Comparison of ENCODE assay signal across 7 mouse cellular contexts in the genomic region with DNA sequence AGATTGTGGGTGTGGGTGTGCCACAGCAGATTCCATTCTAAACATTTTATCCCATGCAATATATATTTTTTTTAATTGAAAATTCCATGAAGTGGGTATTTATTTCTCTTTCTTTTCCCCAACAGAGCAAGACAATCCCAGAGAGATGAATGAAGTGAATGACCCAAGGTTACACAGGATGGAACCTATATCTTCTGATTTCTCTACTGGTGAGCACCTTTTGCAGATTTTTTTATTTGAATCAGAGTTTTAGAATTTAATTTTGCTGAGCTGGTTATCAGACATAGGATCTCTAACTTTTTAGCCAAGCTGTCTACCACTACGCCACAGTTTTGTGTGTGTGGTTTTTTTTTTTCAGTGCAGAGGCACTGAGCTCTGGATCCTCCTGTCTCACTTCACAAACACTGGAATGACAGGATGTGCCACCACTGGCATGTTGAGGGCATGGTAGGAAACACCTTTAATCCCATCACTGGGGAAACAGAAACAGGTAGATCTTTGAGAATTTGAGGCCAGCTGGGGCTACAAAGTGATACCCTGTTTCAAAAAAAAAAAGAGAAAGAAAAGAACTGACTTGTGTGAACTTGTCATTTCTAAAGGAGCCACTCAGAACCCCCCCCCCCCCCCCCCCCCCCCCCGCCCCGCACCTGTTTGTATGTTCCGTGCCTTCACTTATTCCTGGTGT. TPM values are rescaled to one million over a fixed set of nuclear protein-coding genes. Genes with fewer than 3 reads are reported as not detected.
DNase-seq lines count a peak whose midpoint lies in the region; ATAC-seq and TF ChIP-seq lines count a peak whose summit lies in the region.

No protein-coding gene starts in this region.

- peak overlapping the region; percentile 70; the same call in 1 of the 2 replicates for H3K4me3 ChIP-seq in lung, embryonic 15.5 days
- H3K4me3 ChIP-seq in forebrain, embryonic 12.5 days (replicated peaks), result peak overlapping the region; percentile 97; the same call in 1 of the 2 replicates
- peak overlapping the region; percentile 81; the same call in 1 of the 2 replicates for H3K4me3 ChIP-seq in limb, embryonic 15.5 days
- H3K4me3 ChIP-seq in thymus, adult 2 months (ENCODE audit: control insufficient read depth, insufficient read depth, low read length), result no peak overlapping the region

- TF ChIP-seq POLR2A in thymus, adult 2 months (IDR thresholded peaks at IDR 0.05; ENCODE audit: control insufficient read depth, extremely low read depth, insufficient read depth, low read length, poor library complexity), result no peak

- H3K9me3 ChIP-seq in lung, embryonic 15.5 days, result no peaks in the 10 kb centered on the region
- no peaks in the 10 kb centered on the region for H3K9me3 ChIP-seq in forebrain, embryonic 12.5 days
- H3K9me3 ChIP-seq in limb, embryonic 15.5 days, result no peaks in the 10 kb centered on the region

- 74% methylated on average over 1 of the region's 4 CpGs for WGBS in lung, embryonic 15.5 days
- WGBS in forebrain, embryonic 12.5 days, result 89% methylated on average over 1 of the region's 4 CpGs
- 34% methylated on average over 3 of the region's 4 CpGs for WGBS in limb, embryonic 15.5 days
- WGBS in thymus, adult 2 months, result 3% methylated on average over 1 of the region's 4 CpGs

- H3K27ac ChIP-seq in lung, embryonic 15.5 days, result peak overlapping the region; percentile 100
- peak overlapping the region; percentile 100 for H3K27ac ChIP-seq in forebrain, embryonic 12.5 days
- H3K27ac ChIP-seq in limb, embryonic 15.5 days, result peak overlapping the region; percentile 100
- peak overlapping the region; percentile 91 for H3K27ac ChIP-seq in thymus, adult 2 months (ENCODE audit: control insufficient read depth, insufficient read depth, low read length)

- H3K9ac ChIP-seq in lung, embryonic 15.5 days, result no peak overlapping the region
- no peak overlapping the region for H3K9ac ChIP-seq in forebrain, embryonic 12.5 days
- no peak overlapping the region for H3K9ac ChIP-seq in limb, embryonic 15.5 days

- no peak for DNase-seq in lung, postnatal 4 days
- DNase-seq in thymus, adult 2 months, result peak; percentile 23
- DNase-seq in MN1 (ENCODE audit: low spot score), result no peak
- no peak for DNase-seq in spleen, adult 18-20 months

- no peak for TF ChIP-seq CTCF in thymus, adult 2 months (IDR thresholded peaks at IDR 0.05; ENCODE audit: borderline replicate concordance, control insufficient read depth, extremely low read depth, insufficient read depth, low read length, poor library complexity)

- H3K4me1 ChIP-seq in lung, embryonic 15.5 days, result peaks cover 18% of the 10 kb centered on the region
- H3K4me1 ChIP-seq in forebrain, embryonic 12.5 days, result peaks cover 19% of the 10 kb centered on the region
- peaks cover 15% of the 10 kb centered on the region for H3K4me1 ChIP-seq in limb, embryonic 15.5 days
- H3K4me1 ChIP-seq in thymus, adult 2 months (replicated peaks; ENCODE audit: control insufficient read depth, insufficient read depth, low read length), result peaks cover 11% of the 10 kb centered on the region

- H3K27me3 ChIP-seq in lung, embryonic 15.5 days, result no peaks in the 10 kb centered on the region
- no peaks in the 10 kb centered on the region for H3K27me3 ChIP-seq in forebrain, embryonic 12.5 days
- no peaks in the 10 kb centered on the region for H3K27me3 ChIP-seq in limb, embryonic 15.5 days
- H3K27me3 ChIP-seq in thymus, adult 2 months (ENCODE audit: control insufficient read depth, insufficient read depth, low read length), result no peaks in the 10 kb centered on the region

- ATAC-seq in lung, embryonic 15.5 days (ENCODE audit: borderline replicate concordance, extremely low read depth, low FRiP score, low TSS enrichment), result no peak
- no peak for ATAC-seq in forebrain, embryonic 12.5 days (ENCODE audit: low FRiP score)
- no peak for ATAC-seq in limb, embryonic 15.5 days (ENCODE audit: insufficient number of reproducible peaks, low FRiP score, low TSS enrichment, low read depth)

- H3K4me2 ChIP-seq in lung, embryonic 15.5 days, result peak overlapping the region; percentile 86
- peak overlapping the region; percentile 92 for H3K4me2 ChIP-seq in forebrain, embryonic 12.5 days
- H3K4me2 ChIP-seq in limb, embryonic 15.5 days, result peak overlapping the region; percentile 59

- H3K36me3 ChIP-seq in lung, embryonic 15.5 days, result peaks cover 16% of the 10 kb centered on the region
- peaks cover 33% of the 10 kb centered on the region for H3K36me3 ChIP-seq in forebrain, embryonic 12.5 days (replicated peaks)
- peaks cover 17% of the 10 kb centered on the region for H3K36me3 ChIP-seq in limb, embryonic 15.5 days
- H3K36me3 ChIP-seq in thymus, adult 2 months (ENCODE audit: control insufficient read depth, insufficient read depth, low read length), result peaks cover 18% of the 10 kb centered on the region

RNA-seq across cellular contexts. Expression of a gene that starts 1.8 kb away (rescaled TPM):
- 554 and 556 TPM in 2 replicates for polyA plus RNA-seq in lung, embryonic 15.5 days (2015; fragmentation: Nextera tagmentation; extraction: Ambion mirVana)
- 497 and 562 TPM in 2 replicates for polyA plus RNA-seq in forebrain, embryonic 12.5 days (2016; fragmentation: Nextera tagmentation; extraction: Ambion mirVana)
- 456 and 462 TPM in 2 replicates for polyA plus RNA-seq in limb, embryonic 15.5 days (2015; fragmentation: Nextera tagmentation; extraction: Ambion mirVana)
- polyA plus RNA-seq in thymus, adult 2 months (2012; rRNA removed), result 291 and 363 TPM in 2 replicates
